Mouse (Mus musculus) stomach, embryonic 15.5 days (tissue): Measurements from ENCODE around the gene Ppip5k1. TPM values are rescaled to one million over a fixed set of nuclear protein-coding genes. Genes with fewer than 3 reads are reported as not detected.
"Not testable (repeated sequence)": the region's sequence is repeated elsewhere in the genome, so short reads cannot be mapped to it uniquely, and the experiment has no call there.

ENCODE experiments used
- ATAC-seq: fragments of 200-750 bp; cut with Nextera tagmentation; 2 replicates; pipeline ENCODE4 v1.8.0; 2017; ENCODE audit warnings: low read depth, moderate number of reproducible peaks, moderate TSS enrichment; ENCODE audit not compliant: insufficient read depth, low FRiP score
- H3K27ac ChIP-seq: fragments of 300-500 bp; sonication (generic); 2 replicates; pipeline ENCODE4 v1.5.1; 2015; ENCODE audit warnings: mild to moderate bottlenecking, inconsistent platforms
- H3K27me3 ChIP-seq: fragments of 300-500 bp; sonication (generic); replicated peaks from 2 replicates; pipeline ENCODE4 v1.6.1; 2015; ENCODE audit warnings: inconsistent platforms
- H3K36me3 ChIP-seq: fragments of 300-500 bp; sonication (generic); 2 replicates; pipeline ENCODE4 v1.6.1; 2015; ENCODE audit warnings: inconsistent platforms
- H3K4me1 ChIP-seq: fragments of 300-500 bp; sonication (generic); 2 replicates; pipeline ENCODE4 v1.6.1; 2015; ENCODE audit warnings: inconsistent platforms
- H3K4me2 ChIP-seq: fragments of 300-500 bp; sonication (generic); 2 replicates; pipeline ENCODE4 v1.6.1; 2015; ENCODE audit warnings: mild to moderate bottlenecking, inconsistent platforms
- H3K4me3 ChIP-seq: fragments of 300-500 bp; sonication (generic); replicated peaks from 2 replicates; pipeline ENCODE4 v1.5.1; 2015; ENCODE audit warnings: inconsistent platforms
- H3K9ac ChIP-seq: fragments of 300-500 bp; sonication (generic); 2 replicates; pipeline ENCODE4 v1.6.1; 2015; ENCODE audit warnings: inconsistent platforms
- H3K9me3 ChIP-seq: fragments of 300-500 bp; sonication (generic); 2 replicates; pipeline ENCODE4 v1.6.1; 2016; ENCODE audit warnings: inconsistent platforms
- WGBS: fragments of 180-500 bp; shearing (Covaris S2); methylation state at CpG from one replicate; pipeline ENCODE4 v1.1.7; 2015; 5-methylcytosine and 5-hydroxymethylcytosine counted together
- polyA plus RNA-seq: library from polyadenylated mRNA; unstranded; fragments of >200 nt; fragmentation: Nextera tagmentation; extraction: Ambion mirVana; gene quantifications from 2 replicates; pipeline ENCODE4 v1.2.1, GENCODE M21; 2015

Ppip5k1 gene
- 16.7 and 18.1 TPM in 2 replicates for polyA plus RNA-seq

DNA sequence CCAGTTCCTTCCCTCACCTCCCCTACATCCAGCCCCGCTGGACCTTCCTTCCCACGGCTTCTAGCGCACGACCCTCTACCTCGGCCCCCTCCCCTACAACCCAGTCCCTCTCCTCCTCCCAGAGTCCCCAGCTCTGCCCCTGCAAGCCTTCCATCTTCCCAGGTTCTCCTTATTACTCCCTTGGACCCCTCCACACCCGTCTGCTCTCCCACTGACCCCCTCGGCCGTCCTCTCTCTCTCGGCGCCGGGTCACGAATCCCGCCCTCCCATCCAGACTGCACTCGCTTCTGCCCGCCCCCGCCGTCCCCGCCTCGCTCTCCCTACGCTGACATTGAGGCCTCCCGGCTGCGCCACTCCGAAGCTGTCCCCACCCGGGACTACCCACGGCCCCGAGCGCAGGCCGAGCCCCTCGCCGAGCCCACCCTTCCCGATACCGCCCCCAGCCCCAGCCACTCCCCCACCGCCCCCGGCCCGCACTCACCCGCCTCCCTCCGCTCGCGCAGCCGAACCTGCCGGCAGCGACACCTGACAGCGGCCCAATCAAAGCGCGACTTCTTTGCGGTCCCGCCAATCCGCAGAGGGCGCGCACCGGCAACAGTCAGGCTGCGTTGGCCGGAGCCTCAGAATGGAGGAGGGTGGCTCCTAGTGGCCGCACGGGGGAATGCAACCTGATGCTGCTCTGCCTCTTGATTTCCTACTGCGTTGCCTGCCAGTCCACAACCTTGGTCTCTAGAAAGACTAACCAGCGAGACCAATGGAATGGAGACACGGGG, at the start of gene Ppip5k1:
Gene Ppip5k1, minus strand, starts transcription at position 577 of the 773 bp plus-strand sequence.
- Histone ChIP-seq H3K4me2 (peak within 1 kb of the TSS; percentile 91), H3K9me3 (no peaks in the 10 kb centered on the region), H3K27ac (peak within 1 kb of the TSS; percentile 54), H3K36me3 (no peaks in the 10 kb centered on the region), H3K4me3 (peak within 1 kb of the TSS; percentile 74), H3K9ac (peak within 1 kb of the TSS; percentile 68), H3K27me3 (peaks cover 4% of the 10 kb centered on the region; the same call in 1 of the 2 replicates), H3K4me1 (peaks cover 20% of the 10 kb centered on the region; the same call in 1 of the 2 replicates)
- ATAC-seq: peak; percentile 94
- WGBS: under 1% methylated on average over 57 of the region's 58 CpGs

GRCm38 (mm10) chr2:121403296-121403695, 48.1 kb upstream of the Ppip5k1 start:
- H3K4me1 ChIP-seq: no peaks in the 10 kb centered on the region
- H3K9ac ChIP-seq: no peak overlapping the region
- no peaks in the 10 kb centered on the region for H3K27me3 ChIP-seq
- no peak overlapping the region for H3K4me2 ChIP-seq
- no peak for ATAC-seq
- no peak overlapping the region for H3K27ac ChIP-seq
- H3K36me3 ChIP-seq: no peaks in the 10 kb centered on the region
- no peak overlapping the region for H3K4me3 ChIP-seq
- H3K9me3 ChIP-seq: no peaks in the 10 kb centered on the region

GRCm38 (mm10) chr2:121396624-121397023, 41.4 kb upstream of the Ppip5k1 start:
- no peak for ATAC-seq
- H3K4me2 ChIP-seq: no peak overlapping the region
- no peaks in the 10 kb centered on the region for H3K4me1 ChIP-seq
- no peak overlapping the region for H3K27ac ChIP-seq
- H3K36me3 ChIP-seq: no peaks in the 10 kb centered on the region
- no peak overlapping the region for H3K4me3 ChIP-seq
- no peak overlapping the region for H3K9ac ChIP-seq
- H3K27me3 ChIP-seq: no peaks in the 10 kb centered on the region
- WGBS: 11% methylated on average over 8 of the region's 8 CpGs
- no peaks in the 10 kb centered on the region for H3K9me3 ChIP-seq

GRCm38 (mm10) chr2:121386961-121387575, 31.9 kb upstream of the Ppip5k1 start, which contains the start of gene Strc:
Gene Strc (minus strand): TSS chr2:121387168.
- H3K4me2 ChIP-seq, H3K4me1 ChIP-seq, H3K9ac ChIP-seq, H3K4me3 ChIP-seq, H3K9me3 ChIP-seq, H3K36me3 ChIP-seq, H3K27me3 ChIP-seq, ATAC-seq, H3K27ac ChIP-seq: not testable (repeated sequence)
- 95% methylated on average over 17 of the region's 17 CpGs for WGBS

DNA sequence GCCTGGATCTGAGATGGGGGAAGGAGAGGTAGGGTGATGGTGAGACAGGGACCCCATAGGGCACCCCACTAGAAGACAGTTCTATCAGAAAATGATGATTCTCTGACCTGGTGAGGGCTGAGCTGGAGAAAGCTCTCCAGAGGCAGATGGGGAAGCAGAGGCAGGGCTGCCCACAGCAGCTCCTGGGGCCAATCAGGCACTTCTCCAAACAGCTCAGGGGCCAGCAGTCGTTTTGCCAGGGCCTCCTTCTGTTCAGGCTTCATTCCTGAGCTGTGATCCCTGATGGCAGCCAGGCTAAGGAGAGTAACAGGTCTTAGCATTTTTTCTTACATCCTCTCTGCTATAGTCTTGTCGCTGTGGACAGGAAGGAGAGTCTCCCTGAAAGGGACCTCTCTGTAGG, 19.6 kb upstream of the Ppip5k1 start:
- Histone ChIP-seq H3K27me3 (no peaks in the 10 kb centered on the region), H3K36me3 (no peaks in the 10 kb centered on the region), H3K4me3 (no peak overlapping the region), H3K27ac (no peak overlapping the region), H3K9me3 (no peaks in the 10 kb centered on the region), H3K4me2 (no peak overlapping the region), H3K9ac (no peak overlapping the region), H3K4me1 (no peaks in the 10 kb centered on the region)
- ATAC-seq: no peak
- WGBS: 43% methylated on average over 2 of the region's 2 CpGs

- Histone ChIP-seq H3K9ac (no peak overlapping the region), H3K27me3 (no peaks in the 10 kb centered on the region), H3K27ac (no peak overlapping the region), H3K4me3 (no peak overlapping the region), H3K4me2 (no peak overlapping the region), H3K4me1 (no peaks in the 10 kb centered on the region), H3K9me3 (no peaks in the 10 kb centered on the region), H3K36me3 (no peaks in the 10 kb centered on the region)
- WGBS: 77% methylated on average over 3 of the region's 3 CpGs
- ATAC-seq: no peak
These were observed 17.1 kb upstream of the Ppip5k1 start for GRCm38 (mm10) chr2:121372266-121372665.

- H3K4me3 ChIP-seq: no peak overlapping the region
- no peaks in the 10 kb centered on the region for H3K9me3 ChIP-seq
- H3K36me3 ChIP-seq: no peaks in the 10 kb centered on the region
- no peak for ATAC-seq
- H3K4me1 ChIP-seq: no peaks in the 10 kb centered on the region
- H3K27me3 ChIP-seq: no peaks in the 10 kb centered on the region
- H3K27ac ChIP-seq: no peak overlapping the region
- H3K9ac ChIP-seq: no peak overlapping the region
- H3K4me2 ChIP-seq: no peak overlapping the region
- WGBS: 80% methylated on average over 5 of the region's 5 CpGs
These were observed 15.7 kb upstream of the Ppip5k1 start for GRCm38 (mm10) chr2:121370921-121371320.

DNA sequence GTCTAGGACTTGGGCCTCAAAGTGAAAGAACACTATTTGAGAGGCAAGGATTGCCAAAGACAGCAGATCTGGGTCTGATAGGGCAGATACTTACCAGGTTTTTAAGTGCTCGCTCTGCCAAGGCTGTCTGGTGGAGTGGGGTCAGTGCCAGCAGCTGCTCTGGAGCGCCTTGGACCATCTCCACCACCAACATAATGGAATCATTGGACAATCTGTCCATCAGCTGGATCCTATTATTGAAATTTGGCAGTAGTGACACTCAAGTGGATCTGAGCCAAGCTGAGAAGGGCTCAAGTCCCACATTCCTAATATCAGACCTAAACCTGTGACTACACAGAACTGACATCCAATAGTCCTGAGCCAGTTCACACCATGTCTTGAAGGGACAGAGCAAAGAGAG, 13.6 kb upstream of the Ppip5k1 start:
- Histone ChIP-seq H3K36me3 (no peaks in the 10 kb centered on the region), H3K4me2 (no peak overlapping the region), H3K9ac (no peak overlapping the region), H3K4me3 (no peak overlapping the region), H3K9me3 (no peaks in the 10 kb centered on the region), H3K4me1 (no peaks in the 10 kb centered on the region), H3K27ac (no peak overlapping the region), H3K27me3 (no peaks in the 10 kb centered on the region)
- WGBS: 79% methylated on average over 2 of the region's 2 CpGs
- ATAC-seq: no peak

GRCm38 (mm10) chr2:121363656-121364055, 8.5 kb upstream of the Ppip5k1 start:
- no peak overlapping the region for H3K4me3 ChIP-seq
- no peak overlapping the region for H3K27ac ChIP-seq
- WGBS: 73% methylated on average over 3 of the region's 3 CpGs
- H3K4me2 ChIP-seq: no peak overlapping the region
- no peaks in the 10 kb centered on the region for H3K36me3 ChIP-seq
- H3K4me1 ChIP-seq: 0 out of 2 replicates have a peak, but pooled peaks cover 2% of the 10 kb centered on the region
- ATAC-seq: no peak
- no peaks in the 10 kb centered on the region for H3K9me3 ChIP-seq
- H3K9ac ChIP-seq: no peak overlapping the region
- H3K27me3 ChIP-seq: peaks cover 8% of the 10 kb centered on the region; the same call in 1 of the 2 replicates

DNA sequence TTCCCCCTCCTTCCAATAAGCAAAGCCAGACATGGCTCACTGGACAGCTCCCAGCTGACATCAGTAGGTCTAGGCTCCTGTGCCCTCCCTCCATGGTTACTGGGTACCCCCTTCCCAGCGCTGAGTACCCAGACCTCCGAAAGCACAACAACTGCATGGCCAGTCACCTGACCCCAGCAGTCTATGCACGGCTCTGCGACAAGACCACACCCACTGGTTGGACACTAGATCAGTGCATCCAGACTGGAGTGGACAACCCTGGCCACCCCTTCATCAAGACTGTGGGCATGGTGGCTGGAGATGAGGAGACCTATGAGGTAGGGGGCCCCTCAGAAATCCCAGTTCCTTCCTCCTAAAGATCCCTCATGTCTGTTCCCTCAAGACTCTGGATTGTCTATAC, 4.3 kb upstream of the Ppip5k1 start:
- Histone ChIP-seq H3K9ac (no peak overlapping the region), H3K4me3 (no peak overlapping the region), H3K27me3 (peaks cover 8% of the 10 kb centered on the region; the same call in 1 of the 2 replicates), H3K27ac (no peak overlapping the region), H3K9me3 (no peaks in the 10 kb centered on the region), H3K36me3 (no peaks in the 10 kb centered on the region), H3K4me1 (peaks cover 14% of the 10 kb centered on the region; the same call in 1 of the 2 replicates), H3K4me2 (no peak overlapping the region)
- 53% methylated on average over 4 of the region's 4 CpGs for WGBS
- ATAC-seq: no peak

- H3K36me3 ChIP-seq: no peaks in the 10 kb centered on the region
- H3K4me3 ChIP-seq: peak overlapping the region; percentile 34
- H3K27me3 ChIP-seq: peaks cover 8% of the 10 kb centered on the region; the same call in 1 of the 2 replicates
- H3K4me2 ChIP-seq: peak overlapping the region; percentile 54
- WGBS: 2% methylated on average over 16 of the region's 16 CpGs
- H3K9ac ChIP-seq: no peak overlapping the region
- ATAC-seq: peak; percentile 65; the same call in 1 of the 2 replicates
- H3K27ac ChIP-seq: peak overlapping the region; percentile 75
- H3K4me1 ChIP-seq: peaks cover 20% of the 10 kb centered on the region; the same call in 1 of the 2 replicates
- H3K9me3 ChIP-seq: no peaks in the 10 kb centered on the region
These were observed 3.2 kb upstream of the Ppip5k1 start for GRCm38 (mm10) chr2:121358381-121358780.

DNA sequence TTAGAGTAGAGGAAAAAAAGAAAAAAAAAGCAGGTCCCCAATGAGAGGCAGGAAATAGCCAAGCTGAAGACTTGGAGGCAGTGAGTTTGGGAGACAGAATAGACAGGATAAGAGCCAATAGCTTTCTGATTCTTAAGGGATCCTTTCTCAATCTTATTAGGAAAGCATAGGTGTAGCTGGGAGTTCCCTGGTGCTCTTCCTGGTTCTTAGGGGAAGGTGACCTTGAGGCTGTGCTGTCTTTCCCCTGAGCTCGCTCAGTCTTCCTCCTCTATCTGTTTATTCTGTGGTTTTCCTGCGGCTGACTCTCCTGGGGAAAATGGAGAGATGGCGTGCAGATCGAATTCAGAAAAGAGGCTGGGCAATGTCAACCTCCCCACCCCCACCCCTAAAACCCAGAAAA, 2.8 kb upstream of the Ppip5k1 start:
- H3K4me2 ChIP-seq: peak overlapping the region; percentile 54
- H3K9me3 ChIP-seq: no peaks in the 10 kb centered on the region
- H3K27me3 ChIP-seq: peaks cover 8% of the 10 kb centered on the region; the same call in 1 of the 2 replicates
- H3K9ac ChIP-seq: no peak overlapping the region
- WGBS: 0% methylated on average over 4 of the region's 4 CpGs
- peaks cover 20% of the 10 kb centered on the region; the same call in 1 of the 2 replicates for H3K4me1 ChIP-seq
- H3K36me3 ChIP-seq: no peaks in the 10 kb centered on the region
- peak overlapping the region; percentile 75 for H3K27ac ChIP-seq
- H3K4me3 ChIP-seq: peak overlapping the region; percentile 34
- no peak for ATAC-seq
